Mouse (Mus musculus): ENCODE results near the gene Fgf2. TPM values are rescaled to one million over a fixed set of nuclear protein-coding genes. Genes with fewer than 3 reads are reported as not detected.

The Fgf2 gene
- total RNA-seq (2015; ENCODE audit: low replicate concordance): not detected in 2 replicates
- 0.23 TPM in 1 of 2 replicates, not detected in the other for total RNA-seq (2017; ENCODE audit: low replicate concordance)

DNA sequence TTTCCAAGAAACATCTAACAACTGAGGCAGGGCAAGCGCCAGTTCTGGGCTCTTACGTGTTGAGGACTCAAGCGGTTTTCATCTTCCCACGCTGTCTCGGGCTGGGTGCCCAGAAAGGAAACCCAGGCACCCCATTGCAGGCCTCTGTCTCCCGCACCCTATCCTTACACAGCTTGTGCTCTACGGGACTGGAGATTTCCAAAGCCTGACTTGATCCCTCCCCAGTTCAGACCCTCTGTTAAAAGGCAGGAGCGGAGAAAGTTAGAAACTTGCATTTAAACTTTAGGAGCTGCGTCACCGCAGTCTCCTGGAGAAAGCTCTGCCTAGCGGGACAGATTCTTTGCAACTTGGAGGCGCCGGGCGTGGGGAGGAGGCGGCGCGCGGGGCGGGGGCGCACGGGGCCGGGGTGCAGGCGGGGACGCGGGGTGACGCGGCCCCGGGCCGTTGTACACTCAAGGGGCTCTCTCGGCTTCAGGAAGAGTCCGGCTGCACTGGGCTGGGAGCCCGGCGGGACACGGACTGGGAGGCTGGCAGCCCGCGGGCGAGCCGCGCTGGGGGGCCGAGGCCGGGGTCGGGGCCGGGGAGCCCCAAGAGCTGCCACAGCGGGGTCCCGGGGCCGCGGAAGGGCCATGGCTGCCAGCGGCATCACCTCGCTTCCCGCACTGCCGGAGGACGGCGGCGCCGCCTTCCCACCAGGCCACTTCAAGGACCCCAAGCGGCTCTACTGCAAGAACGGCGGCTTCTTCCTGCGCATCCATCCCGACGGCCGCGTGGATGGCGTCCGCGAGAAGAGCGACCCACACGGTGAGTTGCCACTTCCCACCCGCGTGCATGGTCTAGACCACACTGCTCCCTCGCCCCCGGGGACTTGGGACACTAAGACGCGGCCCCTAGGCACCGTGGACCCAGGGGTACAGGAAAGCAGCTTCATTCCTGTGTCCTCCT, at the start of gene Fgf2:
Gene Fgf2, plus strand, starts transcription at position 126 of the 945 bp plus-strand sequence.
- no peak for ATAC-seq (replicated peaks; ENCODE audit: low FRiP score, poor library complexity, severe bottlenecking)

DNA sequence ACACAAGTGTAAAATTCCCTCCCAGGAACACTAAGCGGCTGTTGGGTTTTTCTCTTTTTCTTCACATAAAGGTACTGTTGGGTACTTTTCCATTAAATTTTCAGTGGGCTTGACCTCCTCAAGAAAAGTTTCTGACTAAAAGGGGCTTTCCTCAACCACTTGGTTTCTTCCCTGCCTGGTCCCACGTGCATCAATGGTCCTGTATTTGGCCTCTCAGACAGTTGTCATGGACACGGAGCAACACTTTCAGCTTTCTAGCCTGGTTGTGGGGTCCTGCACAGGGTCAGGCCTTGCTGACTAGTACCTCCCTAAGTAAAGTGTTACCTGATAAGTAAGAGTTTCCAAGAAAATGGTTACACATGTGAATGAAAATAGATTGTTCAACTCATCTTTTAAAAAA, 48.7 kb upstream of the Fgf2 start:
- no peak for ATAC-seq (replicated peaks; ENCODE audit: low FRiP score, poor library complexity, severe bottlenecking)

DNA sequence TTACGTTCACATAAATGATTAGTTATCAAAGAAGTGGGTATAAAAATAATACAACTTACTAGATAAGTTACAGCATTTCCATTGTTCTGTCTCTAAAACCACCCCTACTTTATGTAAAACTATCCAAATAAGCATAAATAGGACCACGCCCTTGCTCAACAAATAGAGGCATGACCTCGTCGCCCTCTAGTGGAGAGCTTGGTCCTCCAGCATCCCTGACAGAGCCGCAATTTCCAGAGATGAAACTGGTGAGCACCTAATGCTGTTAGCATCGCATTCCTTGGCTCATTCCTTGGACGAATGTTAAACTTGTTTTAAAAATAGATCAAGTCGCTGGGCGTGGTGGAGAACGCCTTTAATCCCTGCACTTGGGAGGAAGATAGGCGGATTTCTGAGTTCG, 45.5 kb upstream of the Fgf2 start:
- peak; percentile 97 for ATAC-seq (replicated peaks; ENCODE audit: low FRiP score, poor library complexity, severe bottlenecking)

DNA sequence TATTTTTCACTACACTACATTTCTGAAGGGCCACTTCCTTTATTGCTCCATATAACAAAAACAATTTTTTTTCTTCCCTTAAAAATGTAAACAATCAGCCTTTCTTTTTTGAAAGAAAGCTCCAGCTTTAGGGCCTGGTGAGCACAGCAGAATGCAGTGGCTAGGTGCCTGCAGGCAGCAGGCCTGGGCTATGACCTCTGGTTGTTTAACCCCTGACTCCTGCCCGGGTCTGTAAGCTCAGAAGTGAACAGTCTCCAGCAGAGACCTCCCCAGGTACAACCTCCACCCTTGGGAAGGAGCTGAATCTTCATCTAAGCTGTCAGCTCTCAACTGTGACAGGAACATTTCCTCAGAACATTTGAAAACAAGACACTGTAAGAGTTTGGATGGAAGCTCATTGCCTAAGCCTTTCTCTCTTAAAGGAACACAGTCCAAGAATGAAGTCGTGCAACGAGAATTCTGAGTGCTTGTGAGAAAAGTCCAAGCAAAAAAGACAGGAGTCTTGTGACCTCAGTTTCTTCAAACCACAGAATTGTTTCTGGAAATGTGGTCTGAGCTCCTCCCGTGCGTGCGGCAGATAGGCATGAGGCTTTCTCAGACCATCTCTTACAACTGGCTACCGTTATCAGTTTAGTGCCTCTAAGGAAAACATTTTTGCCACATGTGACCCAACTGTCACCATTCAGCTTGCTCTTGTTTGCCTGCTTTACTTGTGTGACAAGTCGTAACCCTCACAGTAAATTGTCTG, 44.6 kb upstream of the Fgf2 start:
- peak; percentile 69 for ATAC-seq (replicated peaks; ENCODE audit: low FRiP score, poor library complexity, severe bottlenecking)

DNA sequence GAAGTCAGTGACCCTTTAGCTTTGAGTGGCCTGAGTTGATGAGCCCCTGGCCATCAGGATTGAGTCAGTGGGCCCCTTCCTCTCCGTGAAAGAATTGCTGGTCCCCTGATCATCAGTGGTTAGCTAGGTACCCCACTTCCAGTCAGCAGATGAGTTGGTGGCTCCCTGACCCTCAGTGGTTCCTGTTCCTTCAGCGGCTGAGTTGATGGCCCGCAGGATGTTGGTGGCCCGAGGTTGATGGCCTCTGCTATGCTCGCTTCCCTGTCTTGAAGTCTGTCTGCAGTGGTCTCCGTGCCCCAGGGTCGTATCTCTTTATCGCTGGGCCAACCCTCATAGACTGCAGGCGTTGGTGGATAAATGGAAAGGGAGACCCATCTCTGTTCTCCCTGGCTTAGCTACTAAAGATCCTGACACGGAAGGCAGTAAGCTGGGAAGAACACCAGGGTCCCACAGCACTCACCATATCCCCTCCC, 36.2 kb upstream of the Fgf2 start:
- ATAC-seq (replicated peaks; ENCODE audit: low FRiP score, poor library complexity, severe bottlenecking): peak; percentile 39

DNA sequence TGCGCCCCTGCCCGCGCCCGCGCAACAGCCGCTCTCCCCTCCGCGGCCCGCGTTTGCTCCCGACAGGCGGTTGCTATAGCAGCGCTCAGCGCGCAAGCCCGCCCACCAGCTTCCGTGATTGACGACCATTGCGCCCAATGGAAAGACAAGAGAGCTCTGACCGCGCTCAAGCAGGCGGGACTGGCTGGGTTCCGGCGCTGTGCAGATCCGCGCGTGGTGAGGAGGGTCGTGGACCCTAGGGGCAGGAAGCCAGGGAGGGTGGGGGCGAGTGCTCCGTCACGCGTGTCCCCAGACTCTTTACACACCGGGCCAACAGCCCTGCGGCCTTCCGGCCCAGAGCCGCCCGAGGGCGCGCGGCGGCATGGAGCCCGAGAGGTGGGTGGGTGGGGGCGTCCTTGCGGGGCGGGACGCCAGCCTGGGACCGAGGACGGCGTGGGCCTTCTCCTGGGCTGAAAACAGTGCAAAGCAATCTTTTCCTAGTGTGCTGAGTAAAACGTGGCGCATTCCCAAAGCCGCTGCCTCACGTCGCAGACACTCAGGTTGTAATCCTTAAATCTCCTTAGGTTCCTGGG, 35.7 kb upstream of the Fgf2 start, which contains the start of the genes Bbs12 and Cetn4:
Gene Bbs12, plus strand, starts transcription at position 185 of the 572 bp plus-strand sequence.
Gene Cetn4, minus strand, starts transcription at position 339 of the 572 bp plus-strand sequence.
- ATAC-seq (replicated peaks; ENCODE audit: low FRiP score, poor library complexity, severe bottlenecking): peak; percentile 100

DNA sequence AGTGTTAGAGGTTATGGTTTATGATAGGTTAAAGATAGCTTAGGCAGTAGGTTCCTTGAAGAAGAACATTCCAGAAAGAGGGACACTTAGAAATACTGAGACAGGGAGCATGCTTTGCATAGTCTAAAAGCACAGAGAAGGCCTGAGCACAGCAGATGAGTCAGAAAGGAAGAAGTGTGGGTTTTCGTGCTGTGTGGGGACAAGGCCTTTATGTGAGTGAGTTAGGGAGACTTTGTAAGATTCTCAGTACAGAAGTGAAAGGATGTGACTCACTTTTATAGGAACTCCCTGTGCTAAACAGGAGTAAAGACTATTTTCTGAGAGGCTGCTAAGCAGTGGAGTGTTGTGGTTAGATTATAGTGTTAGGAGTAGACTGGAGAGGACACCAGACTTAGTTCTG, 34.8 kb upstream of the Fgf2 start:
- no peak for ATAC-seq (replicated peaks; ENCODE audit: low FRiP score, poor library complexity, severe bottlenecking)

DNA sequence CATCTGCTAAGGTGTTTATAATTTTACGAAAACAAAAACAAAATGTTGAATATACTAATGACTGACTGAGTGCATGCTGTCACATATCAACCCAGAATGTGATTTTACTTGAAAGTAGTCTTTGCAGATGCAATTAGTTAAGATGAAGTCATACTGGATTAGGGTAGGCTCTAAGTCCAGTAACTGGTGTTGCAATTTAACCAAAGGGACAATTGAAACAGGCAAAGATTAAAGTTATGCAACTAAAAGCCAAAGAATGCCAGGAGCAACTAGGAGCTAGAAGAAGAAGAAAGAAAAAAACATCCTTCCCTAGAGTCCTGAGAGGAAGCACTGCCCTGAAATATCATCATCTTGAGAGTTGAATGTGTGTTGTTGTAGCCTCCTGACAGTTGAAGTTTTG, 31.9 kb upstream of the Fgf2 start:
- ATAC-seq (replicated peaks; ENCODE audit: low FRiP score, poor library complexity, severe bottlenecking): no peak

DNA sequence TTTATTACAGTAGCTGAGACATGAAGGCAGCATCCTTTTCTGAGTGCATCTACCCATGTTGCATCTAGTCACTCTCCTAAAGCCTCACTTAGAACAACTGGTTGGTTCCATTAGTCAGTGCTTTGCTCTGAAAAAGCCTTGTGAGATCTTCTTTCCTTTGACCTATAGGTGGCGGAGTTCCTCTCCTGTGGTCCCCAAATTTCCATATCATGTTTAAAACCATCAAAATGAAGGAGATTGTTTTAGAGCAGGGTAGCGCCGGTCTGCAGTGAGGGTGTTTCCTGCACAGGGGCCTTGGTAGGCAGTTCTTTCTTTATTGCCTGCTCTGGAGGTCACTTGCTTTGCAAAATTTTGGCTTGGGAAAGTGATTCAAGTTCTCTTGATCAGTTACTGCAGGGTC, 23.8 kb upstream of the Fgf2 start:
- peak; percentile 60 for ATAC-seq (replicated peaks; ENCODE audit: low FRiP score, poor library complexity, severe bottlenecking)

DNA sequence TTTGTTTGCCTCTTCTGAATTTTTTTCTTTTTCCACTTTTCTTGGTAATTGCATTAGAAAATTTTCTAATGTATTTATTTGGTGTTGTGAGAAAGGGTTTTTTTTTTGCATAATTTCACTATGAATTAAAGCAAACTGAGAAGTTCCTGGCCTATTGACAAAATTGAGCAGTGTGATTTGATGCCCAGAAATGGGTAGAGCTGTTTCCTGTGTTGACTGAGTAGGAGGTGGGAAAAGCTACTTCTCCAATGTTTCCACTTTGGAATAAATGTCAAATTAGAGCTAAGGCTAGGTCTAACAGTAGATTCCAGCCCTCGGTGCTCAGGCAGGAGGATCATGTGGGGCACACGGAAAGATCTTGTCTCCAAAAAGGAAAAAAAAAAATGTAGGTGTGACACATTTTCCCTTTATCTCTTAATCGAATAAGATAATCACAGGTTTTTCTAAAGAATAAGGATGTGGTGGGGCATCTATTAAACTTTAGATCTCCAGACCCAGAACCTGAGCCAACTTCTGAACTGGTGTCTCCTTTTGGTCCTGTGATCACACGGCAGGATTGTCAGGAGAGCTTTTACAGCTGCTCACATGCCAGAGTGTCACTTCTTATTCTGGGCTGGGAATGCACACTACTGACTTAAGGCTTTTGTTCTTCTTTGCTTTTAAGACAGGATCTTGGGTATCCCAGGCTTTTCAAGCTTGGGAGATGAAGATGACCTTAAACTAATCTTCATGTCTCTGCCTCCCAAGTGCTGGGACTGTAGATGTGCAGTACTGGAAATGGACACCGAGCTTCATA, 22.6 kb upstream of the Fgf2 start:
- ATAC-seq (replicated peaks; ENCODE audit: low FRiP score, poor library complexity, severe bottlenecking): no peak

DNA sequence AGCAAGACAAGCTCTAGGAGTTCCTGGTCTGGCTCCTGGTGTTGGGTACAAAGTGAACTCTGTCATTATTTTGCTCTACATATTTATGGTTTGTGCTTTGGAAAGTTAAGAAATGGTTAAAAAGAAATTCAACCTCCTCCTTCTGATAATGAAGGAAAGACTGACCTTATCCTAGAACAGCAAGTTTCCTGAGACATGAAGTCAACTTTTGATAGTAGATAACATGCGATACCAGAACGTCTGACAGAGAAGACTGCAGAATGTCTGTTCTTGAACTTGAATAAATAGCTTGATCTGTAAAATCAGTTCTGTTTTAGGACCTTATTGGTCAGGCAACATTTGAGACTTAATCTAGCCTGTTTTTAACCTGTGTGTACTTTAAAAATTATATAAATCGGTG, 21.5 kb upstream of the Fgf2 start:
- no peak for ATAC-seq (replicated peaks; ENCODE audit: low FRiP score, poor library complexity, severe bottlenecking)

DNA sequence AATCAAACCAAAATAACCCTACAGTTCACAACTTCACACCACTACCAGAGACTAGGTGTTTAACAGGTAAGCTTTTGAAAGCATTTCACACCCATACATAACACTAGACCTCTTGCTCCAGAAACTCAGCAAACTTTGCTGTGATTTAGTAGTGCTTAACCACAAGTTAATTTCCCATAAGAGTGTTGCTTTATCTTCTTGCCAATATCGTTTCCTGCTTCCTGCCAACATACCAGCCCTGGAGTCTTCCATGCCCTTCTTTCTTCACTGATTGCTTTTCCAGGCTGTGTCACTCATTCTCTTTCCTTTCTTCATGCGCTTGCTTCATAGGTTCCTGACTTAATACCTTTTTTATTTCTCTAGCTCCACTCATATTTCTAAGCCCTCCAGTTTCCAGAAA, 19.7 kb upstream of the Fgf2 start:
- ATAC-seq (replicated peaks; ENCODE audit: low FRiP score, poor library complexity, severe bottlenecking): no peak

DNA sequence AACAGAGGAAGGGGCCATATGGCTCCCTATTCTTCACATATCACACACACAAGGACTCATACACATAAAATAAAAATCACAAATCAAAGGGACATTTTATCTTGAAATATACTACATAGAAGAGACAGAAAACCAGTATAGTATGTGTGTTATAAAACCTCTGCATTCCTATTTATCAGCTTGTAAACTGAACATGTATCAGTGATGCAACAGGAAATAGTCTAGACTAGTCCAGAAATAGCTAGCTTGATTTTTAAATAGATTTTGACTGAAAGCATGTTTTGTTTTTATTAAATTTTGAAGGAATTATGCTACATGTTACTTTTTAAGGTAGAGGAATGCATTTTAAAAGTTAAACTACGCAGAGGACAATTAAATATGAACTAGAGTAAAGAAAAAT, 18.2 kb upstream of the Fgf2 start:
- ATAC-seq (replicated peaks; ENCODE audit: low FRiP score, poor library complexity, severe bottlenecking): no peak

DNA sequence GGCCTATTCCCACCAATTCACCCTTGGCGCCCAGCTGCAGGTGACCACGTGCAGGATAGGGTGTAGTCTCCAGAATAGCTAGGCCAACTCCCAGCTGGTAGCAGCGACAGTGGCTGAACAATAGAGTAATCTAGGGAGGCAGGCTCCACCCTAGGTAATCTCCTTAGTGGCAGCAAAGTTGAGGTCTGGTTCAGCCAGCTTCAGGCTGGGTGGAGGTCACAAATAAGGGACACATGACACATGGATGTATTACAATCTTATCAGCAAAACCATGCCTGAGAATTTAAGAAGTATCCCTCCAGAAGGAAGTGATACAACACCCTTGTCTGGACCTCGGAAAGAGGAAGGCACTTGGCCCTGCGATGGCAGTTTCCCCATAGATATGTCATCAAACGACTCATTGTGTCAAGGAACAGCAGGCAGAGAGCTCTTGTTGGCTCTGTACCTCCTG, 16.1 kb upstream of the Fgf2 start:
- no peak for ATAC-seq (replicated peaks; ENCODE audit: low FRiP score, poor library complexity, severe bottlenecking)

DNA sequence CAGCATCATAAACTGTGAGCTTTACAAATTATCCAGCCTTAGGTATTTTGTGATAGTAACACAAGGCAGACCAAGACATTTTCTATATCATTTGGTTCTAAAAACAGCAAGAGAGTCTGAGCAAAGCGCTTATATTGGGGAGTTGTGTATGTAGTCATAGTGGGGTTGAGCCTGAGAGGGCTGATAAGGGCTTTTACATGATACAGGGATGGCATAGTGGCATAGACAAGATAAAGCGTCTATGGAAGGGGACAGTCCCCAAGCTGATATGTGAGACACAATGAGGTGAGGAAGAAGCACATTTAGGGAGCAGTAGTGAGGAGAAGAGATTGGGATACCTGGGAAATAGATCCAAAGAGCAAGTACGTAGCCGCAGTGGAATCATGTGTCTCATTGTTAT, 14.1 kb upstream of the Fgf2 start:
- ATAC-seq (replicated peaks; ENCODE audit: low FRiP score, poor library complexity, severe bottlenecking): 0 out of 2 replicates have a peak, but pooled peaks have one; percentile 56

DNA sequence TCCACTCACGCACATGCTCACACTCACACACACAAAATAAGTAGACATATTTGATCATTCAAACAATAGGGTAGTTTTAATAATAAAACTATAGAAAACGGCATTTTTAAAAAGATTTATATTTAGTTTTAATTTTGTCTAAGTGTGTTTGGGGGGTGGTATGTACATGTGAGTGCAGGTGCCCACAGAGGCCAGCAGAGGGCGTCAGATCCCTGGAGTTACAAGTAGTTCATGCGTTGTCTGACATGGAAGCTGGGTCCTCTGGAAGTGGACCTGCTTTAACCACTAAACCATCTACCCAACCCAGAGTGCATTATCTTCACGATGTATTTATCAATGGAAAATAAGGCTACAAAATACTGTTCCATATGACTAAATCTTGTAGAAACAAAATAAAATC, 7.0 kb upstream of the Fgf2 start:
- no peak for ATAC-seq (replicated peaks; ENCODE audit: low FRiP score, poor library complexity, severe bottlenecking)

DNA sequence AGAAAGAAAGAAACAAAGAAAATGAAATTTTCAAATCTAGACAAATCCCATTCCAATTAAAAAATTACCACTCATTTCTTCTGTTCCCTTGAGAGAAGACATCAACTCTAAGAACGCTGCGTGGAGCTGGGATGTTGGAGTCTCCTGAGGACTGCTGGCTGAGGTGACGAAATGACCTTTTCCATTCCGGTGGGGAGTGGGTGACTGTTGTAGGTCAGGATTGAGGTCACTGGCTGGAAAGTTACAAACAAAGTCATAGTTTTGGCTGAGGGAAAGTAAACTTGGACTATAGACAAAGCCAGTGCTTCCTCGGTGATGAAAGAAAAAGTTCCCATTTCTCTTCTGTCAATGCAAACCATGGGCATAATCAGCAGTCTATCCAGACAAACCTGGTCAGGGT, 5.3 kb upstream of the Fgf2 start:
- no peak for ATAC-seq (replicated peaks; ENCODE audit: low FRiP score, poor library complexity, severe bottlenecking)

DNA sequence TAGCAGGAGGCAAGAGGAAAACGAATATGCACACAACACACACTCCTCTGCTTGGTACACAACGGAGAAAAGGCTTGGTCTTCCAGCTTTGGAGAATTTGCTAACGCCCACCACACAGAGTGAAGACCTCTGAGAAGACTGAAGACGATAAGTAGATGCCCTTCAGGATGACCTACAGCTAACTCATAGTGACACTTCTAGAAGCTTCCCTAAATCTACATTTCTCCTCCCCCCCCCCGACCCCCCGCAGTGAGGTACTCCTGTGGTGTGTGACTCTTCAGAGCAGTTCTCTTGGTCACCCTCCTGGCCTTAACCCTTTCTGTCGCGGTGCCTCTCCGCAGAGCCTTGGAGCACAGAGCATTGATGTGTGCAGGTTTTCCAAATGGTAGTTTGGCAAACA, 475 bp upstream of the Fgf2 start:
- no peak for ATAC-seq (replicated peaks; ENCODE audit: low FRiP score, poor library complexity, severe bottlenecking)

DNA sequence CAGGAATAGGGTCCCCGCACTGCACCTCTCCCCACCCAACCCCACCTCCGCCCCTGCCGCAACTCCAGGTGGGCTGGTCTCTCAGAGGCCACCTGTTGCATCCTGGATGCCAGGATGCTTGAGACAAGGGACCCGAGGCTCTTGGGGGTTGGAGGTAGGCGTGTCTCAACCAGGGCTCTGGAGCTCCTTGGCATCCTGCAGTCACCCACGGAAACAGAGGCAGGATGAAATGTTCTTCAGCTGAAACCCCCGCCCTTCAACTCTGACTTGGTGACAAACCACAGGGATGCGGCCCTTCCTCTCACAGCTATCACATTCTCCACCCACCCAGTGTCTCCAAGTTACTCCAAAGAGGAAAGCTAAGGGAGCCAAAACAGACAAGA, 1.0 kb downstream of the Fgf2 start:
- no peak for ATAC-seq (replicated peaks; ENCODE audit: low FRiP score, poor library complexity, severe bottlenecking)
